Mouse (Mus musculus) heart, embryonic 14.5 days (tissue): ENCODE results near the gene Ang. TPM values are rescaled to one million over a fixed set of nuclear protein-coding genes. Genes with fewer than 3 reads are reported as not detected.

ENCODE experiments used
- ATAC-seq: fragments of 200-750 bp; cut with Nextera tagmentation; 2 replicates; pipeline ENCODE4 v1.8.0; 2017; ENCODE audit warnings: low read depth, moderate TSS enrichment; ENCODE audit not compliant: insufficient number of reproducible peaks, insufficient read depth, low FRiP score
- H3K27ac ChIP-seq, 2 experiments: fragments of 200-500 bp in 1 of 2; fragments of 300-500 bp in 1 of 2; sonication (generic) in 1 of 2; replicated peaks in 1 of 2; 2 replicates each; pipeline ENCODE4 v1.5.1; 2012 to 2014; ENCODE audit warnings: low read depth in 2 of 2, low read length in 2 of 2, control low read depth in 1 of 2, mild to moderate bottlenecking in 1 of 2, mixed read lengths in 1 of 2; ENCODE audit not compliant: control insufficient read depth in 1 of 2, insufficient read depth in 1 of 2
- H3K27me3 ChIP-seq: fragments of 300-500 bp; sonication (generic); 2 replicates; pipeline ENCODE4 v1.6.1; 2014; ENCODE audit warnings: mild to moderate bottlenecking, low read length, control low read depth; ENCODE audit not compliant: control insufficient read depth, insufficient read depth
- H3K36me3 ChIP-seq: fragments of 300-500 bp; sonication (generic); 2 replicates; pipeline ENCODE4 v1.6.1; 2014; ENCODE audit warnings: mild to moderate bottlenecking, control low read depth, low read length, mixed read lengths; ENCODE audit not compliant: control insufficient read depth, insufficient read depth
- H3K4me1 ChIP-seq, 2 experiments: fragments of 200-500 bp in 1 of 2; fragments of 300-500 bp in 1 of 2; sonication (generic) in 1 of 2; 2 replicates each; pipeline ENCODE4 v1.6.1; 2012 to 2014; ENCODE audit warnings: low read length in 2 of 2, control low read depth in 1 of 2, mixed read lengths in 1 of 2; ENCODE audit not compliant: control insufficient read depth in 2 of 2, insufficient read depth in 2 of 2
- H3K4me2 ChIP-seq: fragments of 300-500 bp; sonication (generic); 2 replicates; pipeline ENCODE4 v1.6.1; 2014; ENCODE audit warnings: mild to moderate bottlenecking, low read length
- H3K4me3 ChIP-seq, 2 experiments: fragments of 200-500 bp in 1 of 2; fragments of 300-500 bp in 1 of 2; sonication (generic) in 1 of 2; 2 replicates each; pipeline ENCODE4 v1.5.1; 2012 to 2014; ENCODE audit warnings: low read length in 2 of 2, mild to moderate bottlenecking in 2 of 2, control low read depth in 1 of 2, low read depth in 1 of 2, moderate library complexity in 1 of 2; ENCODE audit not compliant: control insufficient read depth in 1 of 2, insufficient read depth in 1 of 2
- H3K9ac ChIP-seq: fragments of 300-500 bp; sonication (generic); 2 replicates; pipeline ENCODE4 v1.6.1; 2014; ENCODE audit warnings: mild to moderate bottlenecking, low read length
- H3K9me3 ChIP-seq: fragments of 300-500 bp; sonication (generic); 2 replicates; pipeline ENCODE4 v1.6.1; 2016; ENCODE audit warnings: low read length, control low read depth; ENCODE audit not compliant: control insufficient read depth
- WGBS: fragments of 180-500 bp; shearing (Covaris S2); extraction: QIAGEN DNeasy Blood & Tissue Kit; methylation state at CpG from one replicate; pipeline ENCODE4 v1.1.7; 2014; 5-methylcytosine and 5-hydroxymethylcytosine counted together
- polyA plus RNA-seq: library from polyadenylated mRNA; unstranded; fragments of >200 nt; fragmentation: Nextera tagmentation; extraction: Ambion mirVana; gene quantifications from 2 replicates; pipeline ENCODE4 v1.2.1, GENCODE M21; 2014

The Ang gene
- polyA plus RNA-seq, 1 experiment from 2014 or later = 4.8 TPM

- 3% methylated on average over 39 of the region's 40 CpGs for WGBS
- ATAC-seq = peak; percentile 60; the same call in 1 of the 2 replicates
- peak overlapping the region; percentile 74 for H3K9ac ChIP-seq
- H3K4me1 ChIP-seq = peaks cover 0 to 3% of the 10 kb centered on the region in 2 experiments; a peak in 1 of 4 replicates
- no peaks in the 10 kb centered on the region for H3K9me3 ChIP-seq
- H3K27me3 ChIP-seq = no peaks in the 10 kb centered on the region
- H3K4me3 ChIP-seq = peak overlapping the region; percentile 55 to 69
- H3K4me2 ChIP-seq = peak overlapping the region; percentile 70
- H3K36me3 ChIP-seq = no peaks in the 10 kb centered on the region
- H3K27ac ChIP-seq = no peak overlapping the region
Observed at GRCm38 (mm10) chr14:51082599-51083581, 8.1 kb upstream of the Ang start.

- no peak overlapping the region for H3K27ac ChIP-seq
- peaks cover 0 to 3% of the 10 kb centered on the region in 2 experiments; a peak in 1 of 4 replicates for H3K4me1 ChIP-seq
- no peaks in the 10 kb centered on the region for H3K9me3 ChIP-seq
- WGBS = 17% methylated on average over 7 of the region's 7 CpGs
- no peak for ATAC-seq
- no peaks in the 10 kb centered on the region for H3K27me3 ChIP-seq
- H3K36me3 ChIP-seq = no peaks in the 10 kb centered on the region
- peak overlapping the region; percentile 55 to 69 for H3K4me3 ChIP-seq
- H3K4me2 ChIP-seq = peak overlapping the region; percentile 70
- peak overlapping the region; percentile 74; the same call in 1 of the 2 replicates for H3K9ac ChIP-seq
Observed at GRCm38 (mm10) chr14:51083805-51084204, 7.1 kb upstream of the Ang start.

GRCm38 (mm10) chr14:51085086-51085485, 5.9 kb upstream of the Ang start:
- no peak overlapping the region for H3K4me3 ChIP-seq
- no peaks in the 10 kb centered on the region for H3K9me3 ChIP-seq
- H3K4me1 ChIP-seq = peaks cover 0 to 3% of the 10 kb centered on the region in 2 experiments; a peak in 1 of 4 replicates
- no peak overlapping the region for H3K9ac ChIP-seq
- 81% methylated on average over 2 of the region's 2 CpGs for WGBS
- H3K27me3 ChIP-seq = no peaks in the 10 kb centered on the region
- ATAC-seq = no peak
- no peak overlapping the region for H3K4me2 ChIP-seq
- H3K36me3 ChIP-seq = no peaks in the 10 kb centered on the region
- no peak overlapping the region for H3K27ac ChIP-seq

GRCm38 (mm10) chr14:51085911-51086310, 5.0 kb upstream of the Ang start:
- no peaks in the 10 kb centered on the region for H3K9me3 ChIP-seq
- no peak overlapping the region for H3K27ac ChIP-seq
- WGBS = 77% methylated on average over 4 of the region's 4 CpGs
- H3K36me3 ChIP-seq = no peaks in the 10 kb centered on the region
- ATAC-seq = no peak
- H3K4me3 ChIP-seq = no peak overlapping the region
- no peak overlapping the region for H3K4me2 ChIP-seq
- H3K27me3 ChIP-seq = no peaks in the 10 kb centered on the region
- H3K4me1 ChIP-seq = peaks cover 0 to 3% of the 10 kb centered on the region in 2 experiments; a peak in 1 of 4 replicates
- H3K9ac ChIP-seq = no peak overlapping the region

GRCm38 (mm10) chr14:51087762-51088161, 3.2 kb upstream of the Ang start:
- no peak for ATAC-seq

GRCm38 (mm10) chr14:51088166-51088969, 2.6 kb upstream of the Ang start:
- Histone ChIP-seq H3K36me3 (no peaks in the 10 kb centered on the region), H3K27me3 (no peaks in the 10 kb centered on the region), H3K9ac (peak overlapping the region; percentile 72), H3K4me1 (peaks cover 5 to 13% of the 10 kb centered on the region in 2 experiments; a peak in 3 of 4 replicates), H3K27ac (peak overlapping the region; percentile 84 to 88), H3K4me3 (peak overlapping the region; percentile 78 to 98), H3K9me3 (no peaks in the 10 kb centered on the region), H3K4me2 (peak overlapping the region; percentile 82)
- ATAC-seq = peak; percentile 18; the same call in 1 of the 2 replicates
- WGBS = 1% methylated on average over 23 of the region's 23 CpGs

More at GRCm38 (mm10) chr14:51087762-51088161, 3.2 kb upstream of the Ang start:
- 13% methylated on average over 9 of the region's 9 CpGs for WGBS
- H3K36me3 ChIP-seq = no peaks in the 10 kb centered on the region
- no peak overlapping the region for H3K27ac ChIP-seq
- no peaks in the 10 kb centered on the region for H3K27me3 ChIP-seq
- H3K4me2 ChIP-seq = peak overlapping the region; percentile 82
- peak overlapping the region; percentile 78 to 98; a peak in 3 of 4 replicates for H3K4me3 ChIP-seq
- peaks cover 5 to 13% of the 10 kb centered on the region in 2 experiments; a peak in 3 of 4 replicates for H3K4me1 ChIP-seq
- H3K9ac ChIP-seq = peak overlapping the region; percentile 72
- H3K9me3 ChIP-seq = no peaks in the 10 kb centered on the region
